Mouse (Mus musculus) neural tube, embryonic 11.5 days (tissue): Measurements from ENCODE around the gene Rrp36. TPM values are rescaled to one million over a fixed set of nuclear protein-coding genes. Genes with fewer than 3 reads are reported as not detected.

ENCODE experiments used
- ATAC-seq: fragments of 200-750 bp; cut with Nextera tagmentation; 2 replicates; pipeline ENCODE4 v1.8.0; 2017; ENCODE audit warnings: moderate number of reproducible peaks, mild to moderate bottlenecking, moderate TSS enrichment, moderate library complexity; ENCODE audit not compliant: insufficient read depth, low FRiP score, low TSS enrichment
- DNase-seq: peaks from one replicate; pipeline ENCODE4 v3.0.0-alpha.2; 2015; ENCODE audit warnings: low spot score
- H3K27ac ChIP-seq: fragments of 300-500 bp; sonication (generic); 2 replicates; pipeline ENCODE4 v1.5.1; 2014; ENCODE audit warnings: low read depth, mild to moderate bottlenecking, low read length
- H3K27me3 ChIP-seq: fragments of 300-500 bp; sonication (generic); 2 replicates; pipeline ENCODE4 v1.6.1; 2014; ENCODE audit warnings: mild to moderate bottlenecking, low read length, mixed read lengths; ENCODE audit not compliant: control insufficient read depth, insufficient read depth
- H3K36me3 ChIP-seq: fragments of 300-500 bp; sonication (generic); 2 replicates; pipeline ENCODE4 v1.6.1; 2014; ENCODE audit warnings: mild to moderate bottlenecking, low read length, moderate library complexity, mixed read lengths; ENCODE audit not compliant: control insufficient read depth, insufficient read depth
- H3K4me1 ChIP-seq: fragments of 300-500 bp; sonication (generic); 2 replicates; pipeline ENCODE4 v1.6.1; 2014; ENCODE audit warnings: low read length, mixed read lengths; ENCODE audit not compliant: control insufficient read depth, insufficient read depth
- H3K4me2 ChIP-seq: fragments of 300-500 bp; sonication (generic); 2 replicates; pipeline ENCODE4 v1.6.1; 2014; ENCODE audit warnings: low read depth, mild to moderate bottlenecking, moderate library complexity
- H3K4me3 ChIP-seq: fragments of 300-500 bp; sonication (generic); 2 replicates; pipeline ENCODE4 v1.5.1; 2014; ENCODE audit warnings: low read depth, low read length
- H3K9ac ChIP-seq: fragments of 300-500 bp; sonication (generic); 2 replicates; pipeline ENCODE4 v1.6.1; 2014; ENCODE audit warnings: mild to moderate bottlenecking, low read length
- H3K9me3 ChIP-seq: fragments of 300-500 bp; sonication (generic); 2 replicates; pipeline ENCODE4 v1.6.1; 2016; ENCODE audit warnings: low read length; ENCODE audit not compliant: control insufficient read depth
- WGBS: fragments of 180-500 bp; shearing (Covaris S2); extraction: QIAGEN DNeasy Blood & Tissue Kit; methylation state at CpG from one replicate; pipeline ENCODE4 v1.1.7; 2014; 5-methylcytosine and 5-hydroxymethylcytosine counted together
- polyA plus RNA-seq: library from polyadenylated mRNA; unstranded; fragments of >200 nt; fragmentation: Nextera tagmentation; extraction: Ambion mirVana; gene quantifications from 2 replicates; pipeline ENCODE4 v1.2.1, GENCODE M21; 2014

The Rrp36 gene
- 49.8 and 53.5 TPM in 2 replicates for polyA plus RNA-seq

DNA sequence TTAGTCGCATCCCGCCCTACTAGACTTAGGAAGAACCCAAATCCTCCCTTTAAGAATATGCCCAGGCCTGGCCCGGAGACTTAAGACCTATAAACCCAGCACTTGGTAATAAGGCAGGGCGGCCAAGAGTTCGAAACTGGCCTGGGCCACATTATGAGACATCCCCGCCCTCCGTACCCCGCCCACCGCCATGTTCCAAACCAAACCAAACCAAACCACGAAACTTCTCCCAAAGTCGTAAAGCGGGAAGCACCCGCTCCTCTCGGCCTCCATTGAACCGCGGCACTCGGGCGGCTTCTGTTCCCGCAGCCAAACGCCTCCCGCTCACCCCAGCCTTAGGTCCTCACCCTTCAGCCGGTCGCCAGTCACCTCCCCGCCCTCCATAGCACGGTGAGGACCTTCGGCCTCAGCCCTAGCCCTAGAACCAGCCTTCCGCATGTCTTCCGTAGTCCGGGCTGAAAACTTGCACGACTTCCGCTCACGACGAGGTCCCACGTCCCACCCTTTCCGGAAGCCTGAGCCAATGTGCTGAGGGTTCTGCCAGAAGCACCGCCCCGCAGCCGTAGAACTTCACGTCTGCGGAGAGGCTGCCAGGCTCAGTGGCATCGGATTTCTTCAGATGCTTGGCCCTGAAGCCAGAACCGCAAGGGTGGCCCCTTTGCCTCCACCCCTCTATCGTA, at the start of gene Rrp36:
TSS of gene Rrp36 (minus strand) at position 503 of the 680 bp plus-strand sequence.
- Histone ChIP-seq H3K27me3 (no peaks in the 10 kb centered on the region), H3K4me1 (peaks cover 6% of the 10 kb centered on the region; the same call in 1 of the 2 replicates), H3K4me3 (peak within 1 kb of the TSS; percentile 77), H3K27ac (0 out of 2 replicates have a peak within 1 kb of the TSS, but pooled peaks have one; percentile 53), H3K9me3 (no peaks in the 10 kb centered on the region), H3K9ac (peak within 1 kb of the TSS; percentile 55), H3K4me2 (peak within 1 kb of the TSS; percentile 90), H3K36me3 (peaks cover 21% of the 10 kb centered on the region)
- under 1% methylated on average over 43 of the region's 43 CpGs for WGBS
- DNase-seq, result peak; percentile 89
- ATAC-seq, result peak; percentile 88

DNA sequence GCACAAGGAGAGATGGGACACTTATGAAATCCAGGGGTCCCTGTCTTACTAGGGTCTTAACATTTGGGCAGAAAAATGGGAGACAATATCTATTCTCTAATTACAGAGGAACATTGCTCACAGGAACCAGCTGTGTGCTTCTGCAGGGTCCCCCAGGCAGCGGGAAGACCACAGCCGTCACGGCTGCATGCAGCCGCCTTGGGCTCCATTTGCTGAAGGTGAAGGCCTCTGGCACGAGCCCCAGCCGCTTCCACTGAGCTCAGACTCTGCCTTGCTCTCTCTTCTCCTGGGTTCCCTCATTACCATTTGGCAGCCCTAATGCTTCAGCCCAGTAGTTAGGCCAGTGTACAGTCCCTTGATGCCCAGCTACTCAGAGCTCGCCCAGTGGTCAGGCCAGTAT, 46.9 kb upstream of the Rrp36 start:
- no peak overlapping the region for H3K4me2 ChIP-seq
- DNase-seq, result no peak
- H3K4me3 ChIP-seq, result no peak overlapping the region
- H3K27me3 ChIP-seq, result no peaks in the 10 kb centered on the region
- ATAC-seq, result no peak
- H3K4me1 ChIP-seq, result no peaks in the 10 kb centered on the region
- H3K27ac ChIP-seq, result no peak overlapping the region
- WGBS, result 89% methylated on average over 7 of the region's 7 CpGs
- peaks cover 4% of the 10 kb centered on the region; the same call in 1 of the 2 replicates for H3K36me3 ChIP-seq
- H3K9me3 ChIP-seq, result no peaks in the 10 kb centered on the region
- H3K9ac ChIP-seq, result no peak overlapping the region

DNA sequence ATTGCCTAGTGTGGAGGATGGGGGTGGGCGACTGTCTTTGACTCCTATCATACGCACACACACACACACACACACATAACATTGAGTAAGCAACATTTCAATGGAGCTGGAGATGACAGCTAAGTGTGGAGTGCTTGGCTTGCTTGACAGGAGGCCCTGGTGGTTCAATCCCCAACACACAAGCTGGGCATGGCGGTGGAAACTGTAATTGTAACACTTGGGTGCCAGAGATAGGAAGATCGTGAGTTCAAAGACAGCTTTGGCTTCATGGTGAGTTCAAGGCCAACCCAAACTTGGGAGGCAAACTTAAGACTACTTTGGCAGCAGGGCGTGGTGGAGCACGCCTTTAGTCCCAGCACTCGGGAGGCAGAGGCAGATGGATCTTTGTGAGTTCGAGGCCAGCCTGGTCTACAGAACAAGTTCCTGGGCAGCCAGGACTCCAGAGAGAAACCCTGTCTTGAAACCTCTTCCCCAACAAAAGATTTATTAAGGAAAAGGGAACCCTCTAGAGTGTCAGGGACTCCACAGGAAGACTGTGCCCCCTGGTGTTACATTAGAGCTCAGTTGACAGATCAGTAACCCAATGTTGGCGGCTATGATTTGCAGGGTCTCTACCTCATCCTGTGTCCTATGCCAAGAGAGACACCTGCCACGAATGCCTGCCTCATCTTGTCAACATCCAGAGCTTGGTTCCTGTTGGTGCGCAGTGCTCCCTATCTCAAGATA, 40.8 kb upstream of the Rrp36 start:
- DNase-seq, result no peak
- H3K27ac ChIP-seq, result no peak overlapping the region
- no peak overlapping the region for H3K4me3 ChIP-seq
- H3K9ac ChIP-seq, result no peak overlapping the region
- no peaks in the 10 kb centered on the region for H3K9me3 ChIP-seq
- ATAC-seq, result no peak
- WGBS, result 94% methylated on average over 11 of the region's 11 CpGs
- H3K36me3 ChIP-seq, result peaks cover 4% of the 10 kb centered on the region; the same call in 1 of the 2 replicates
- H3K27me3 ChIP-seq, result no peaks in the 10 kb centered on the region
- H3K4me1 ChIP-seq, result peaks cover 9% of the 10 kb centered on the region
- H3K4me2 ChIP-seq, result no peak overlapping the region

DNA sequence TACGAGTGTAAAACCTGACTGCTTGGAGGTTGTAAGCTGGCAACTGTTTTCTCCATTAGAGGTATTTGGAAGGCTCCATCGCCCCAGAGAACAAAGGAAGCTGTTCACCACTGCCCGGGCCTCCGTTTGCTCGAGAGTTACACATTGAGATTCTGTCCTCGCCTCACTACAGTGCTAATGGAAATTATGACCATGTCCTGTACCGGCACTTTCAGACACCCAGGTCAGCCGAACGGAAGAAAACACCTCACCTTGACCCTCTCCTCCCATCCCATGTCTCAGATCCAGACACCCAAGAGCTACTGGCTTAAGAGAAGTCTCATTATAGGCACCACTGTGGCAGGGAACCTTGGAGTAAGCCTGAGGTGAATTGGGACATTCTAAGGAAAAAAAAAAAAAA, 39.7 kb upstream of the Rrp36 start:
- peaks cover 9% of the 10 kb centered on the region for H3K4me1 ChIP-seq
- ATAC-seq, result no peak
- no peak overlapping the region for H3K27ac ChIP-seq
- H3K9me3 ChIP-seq, result no peaks in the 10 kb centered on the region
- DNase-seq, result no peak
- H3K9ac ChIP-seq, result no peak overlapping the region
- H3K4me3 ChIP-seq, result no peak overlapping the region
- no peak overlapping the region for H3K4me2 ChIP-seq
- H3K36me3 ChIP-seq, result peaks cover 4% of the 10 kb centered on the region; the same call in 1 of the 2 replicates
- no peaks in the 10 kb centered on the region for H3K27me3 ChIP-seq
- 86% methylated on average over 9 of the region's 9 CpGs for WGBS

DNA sequence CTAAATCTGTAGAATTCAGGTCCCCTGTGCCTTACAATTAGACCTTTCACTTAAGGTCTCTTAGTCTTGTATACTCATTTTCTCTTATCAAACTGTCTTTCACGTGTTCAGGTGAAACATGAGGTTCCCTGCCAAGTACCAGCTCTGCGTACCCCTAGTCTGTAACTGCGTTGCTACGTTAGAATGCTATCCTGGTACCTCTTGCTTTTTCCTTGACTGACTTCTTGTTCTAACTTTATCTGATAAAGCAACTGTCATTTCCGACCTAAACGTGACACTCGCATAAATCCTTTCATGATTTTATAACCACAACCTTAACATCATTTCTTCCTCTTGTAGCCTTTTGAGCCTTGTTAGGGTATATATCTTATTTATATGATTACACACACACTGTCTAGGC, 38.3 kb upstream of the Rrp36 start:
- peak overlapping the region; percentile 99 for H3K4me2 ChIP-seq
- DNase-seq (no peak), ATAC-seq (no peak)
- H3K4me3 ChIP-seq, result peak overlapping the region; percentile 98
- peak overlapping the region; percentile 90 for H3K9ac ChIP-seq
- H3K4me1 ChIP-seq, result peaks cover 9% of the 10 kb centered on the region
- H3K9me3 ChIP-seq, result no peaks in the 10 kb centered on the region
- H3K27ac ChIP-seq, result no peak overlapping the region
- peaks cover 4% of the 10 kb centered on the region; the same call in 1 of the 2 replicates for H3K36me3 ChIP-seq
- 83% methylated on average over 7 of the region's 7 CpGs for WGBS
- H3K27me3 ChIP-seq, result no peaks in the 10 kb centered on the region

DNA sequence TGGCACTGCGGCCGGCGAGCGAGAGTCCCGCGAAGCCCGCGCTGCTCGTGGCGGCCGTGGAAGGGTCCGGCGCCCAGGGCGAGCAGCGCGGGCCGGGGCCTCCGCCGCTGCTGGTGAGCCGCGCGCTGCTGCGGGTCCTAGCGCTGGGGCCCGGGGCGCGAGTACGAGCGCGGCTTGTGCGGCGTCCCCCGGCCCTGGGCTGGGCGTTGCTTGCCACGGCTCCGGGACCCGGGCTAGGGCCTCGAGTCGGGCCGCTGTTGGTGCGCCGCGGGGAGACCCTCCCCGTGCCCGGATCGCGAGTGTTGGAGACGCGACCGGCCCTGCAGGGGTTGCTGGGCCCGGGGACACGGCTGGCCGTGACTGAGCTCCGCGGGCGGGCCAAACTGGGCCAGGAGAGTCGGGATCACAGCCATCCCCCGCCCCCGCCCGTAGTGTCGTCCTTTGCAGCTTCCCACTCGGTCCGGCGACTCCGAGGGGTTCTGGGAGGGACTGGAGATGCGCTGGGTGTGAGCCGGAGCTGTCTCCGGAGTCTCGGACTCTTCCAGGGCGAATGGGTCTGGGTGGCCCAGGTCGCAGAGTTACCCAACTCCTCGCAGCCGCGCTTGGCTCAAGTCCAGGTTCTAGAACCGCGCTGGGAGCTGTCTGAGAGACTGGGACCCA, 37.6 kb upstream of the Rrp36 start:
- Histone ChIP-seq H3K27me3 (no peaks in the 10 kb centered on the region), H3K27ac (0 out of 2 replicates have a peak overlapping the region, but pooled peaks have one; percentile 62), H3K4me3 (peak overlapping the region; percentile 98), H3K9me3 (no peaks in the 10 kb centered on the region), H3K36me3 (peaks cover 4% of the 10 kb centered on the region; the same call in 1 of the 2 replicates), H3K4me2 (peak overlapping the region; percentile 99), H3K4me1 (peaks cover 9% of the 10 kb centered on the region), H3K9ac (peak overlapping the region; percentile 90)
- WGBS, result under 1% methylated on average over 68 of the region's 76 CpGs
- ATAC-seq (peak; percentile 59), DNase-seq (no peak)

DNA sequence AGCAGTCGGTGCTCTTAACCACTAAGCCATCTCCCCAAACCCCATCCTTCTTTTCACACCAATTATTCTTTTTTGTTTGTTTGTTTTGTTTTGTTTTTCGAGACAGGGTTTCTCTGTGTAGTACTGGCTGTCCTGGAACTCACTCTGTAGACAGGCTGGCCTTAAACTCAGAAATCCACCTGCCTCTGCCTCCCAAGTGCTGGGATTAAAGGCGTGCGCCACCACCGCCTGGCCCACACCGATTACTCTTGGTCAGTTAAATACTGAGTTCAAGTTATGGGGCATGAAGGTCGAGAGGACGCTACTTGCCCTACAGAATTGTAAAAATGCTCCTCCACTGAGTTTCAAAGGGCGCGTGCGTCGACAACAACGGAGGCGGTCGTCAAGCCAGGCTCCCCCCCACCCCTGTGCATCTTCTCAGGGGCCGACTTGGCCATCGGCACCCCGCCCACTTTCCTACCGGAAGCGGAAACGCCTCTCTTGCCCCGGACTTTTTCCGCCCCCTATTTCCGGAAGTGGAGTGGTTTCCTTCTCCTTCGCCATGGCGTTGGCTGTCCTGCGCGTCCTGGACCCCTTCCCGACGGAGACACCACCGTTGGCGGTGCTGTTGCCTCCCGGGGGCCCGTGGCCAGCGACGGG, 36.9 kb upstream of the Rrp36 start, which contains the start of gene Pex6:
TSS of gene Pex6 (plus strand) at position 505 of the 639 bp plus-strand sequence.
- Histone ChIP-seq H3K4me3 (peak within 1 kb of the TSS; percentile 98), H3K9me3 (no peaks in the 10 kb centered on the region), H3K36me3 (peaks cover 4% of the 10 kb centered on the region; the same call in 1 of the 2 replicates), H3K27me3 (no peaks in the 10 kb centered on the region), H3K4me2 (peak within 1 kb of the TSS; percentile 99), H3K9ac (peak within 1 kb of the TSS; percentile 90), H3K4me1 (peaks cover 9% of the 10 kb centered on the region), H3K27ac (0 out of 2 replicates have a peak within 1 kb of the TSS, but pooled peaks have one; percentile 62)
- peak; percentile 93 for DNase-seq
- peak; percentile 87 for ATAC-seq
- WGBS, result 8% methylated on average over 36 of the region's 36 CpGs
